Mouse (Mus musculus): ENCODE results near the gene Tie1.

Tie1 gene

DNA sequence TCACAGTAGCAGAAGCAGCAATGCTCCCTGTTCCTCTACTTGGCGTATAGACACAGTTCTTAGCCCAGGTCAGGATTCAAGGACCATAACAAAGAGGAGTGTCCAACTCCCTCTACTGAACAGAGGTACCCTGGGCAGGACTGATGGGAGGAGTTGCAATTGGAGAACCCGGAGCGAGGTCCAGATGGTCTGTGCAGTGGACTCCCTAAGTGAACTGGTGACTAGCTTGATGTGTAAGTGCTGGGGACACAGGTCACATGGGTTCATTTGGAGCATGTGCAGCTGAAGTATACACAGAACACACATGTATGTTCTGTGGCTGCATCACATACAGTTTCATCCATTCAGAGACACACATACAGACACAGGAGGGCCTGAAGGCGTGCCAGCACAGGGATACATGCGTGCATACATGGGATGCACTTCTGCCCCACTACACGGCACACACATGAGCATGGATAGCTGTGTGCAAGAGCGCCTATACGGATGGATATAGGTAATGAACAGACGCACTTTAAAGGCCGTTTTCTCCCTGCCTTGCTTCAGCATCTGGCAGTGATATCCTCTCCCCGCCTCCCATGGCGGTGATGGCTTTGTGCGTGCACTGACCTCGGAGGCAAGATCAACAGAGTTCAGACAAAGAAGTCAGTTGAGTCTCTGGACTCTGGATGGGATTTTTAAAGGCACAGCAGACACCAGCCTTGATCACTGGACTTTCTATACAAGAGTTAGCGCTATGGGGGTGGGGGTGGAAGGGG lies 12.9 kb downstream of the Tie1 start:
- DNase-seq (ENCODE audit: low read depth, low spot score) = no peak

DNA sequence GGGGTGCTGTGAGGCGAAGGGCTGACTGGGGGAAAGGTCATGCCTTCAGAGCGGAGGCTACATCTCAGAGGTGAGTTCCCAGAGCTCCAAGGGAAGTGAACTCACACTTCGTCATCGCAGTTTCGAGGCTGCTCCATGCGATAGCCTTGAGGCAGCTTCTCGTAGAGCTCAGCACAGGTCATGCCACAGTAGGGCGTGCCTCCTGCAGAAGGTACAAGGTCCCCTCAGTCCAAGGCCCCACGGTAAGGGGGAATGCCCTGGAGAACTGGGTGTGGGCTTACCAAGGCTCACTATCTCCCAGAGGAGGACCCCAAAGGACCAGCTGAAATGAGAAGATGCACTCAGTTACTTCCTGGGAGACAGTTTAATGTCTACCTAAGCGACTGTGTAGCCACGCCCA lies 17.2 kb downstream of the Tie1 start:
- no peak for DNase-seq (ENCODE audit: low read depth, low spot score)

GRCm38 (mm10) chr4:118471281-118471680 lies 18.6 kb downstream of the Tie1 start:
- no peak for DNase-seq (ENCODE audit: low read depth, low spot score)

DNA sequence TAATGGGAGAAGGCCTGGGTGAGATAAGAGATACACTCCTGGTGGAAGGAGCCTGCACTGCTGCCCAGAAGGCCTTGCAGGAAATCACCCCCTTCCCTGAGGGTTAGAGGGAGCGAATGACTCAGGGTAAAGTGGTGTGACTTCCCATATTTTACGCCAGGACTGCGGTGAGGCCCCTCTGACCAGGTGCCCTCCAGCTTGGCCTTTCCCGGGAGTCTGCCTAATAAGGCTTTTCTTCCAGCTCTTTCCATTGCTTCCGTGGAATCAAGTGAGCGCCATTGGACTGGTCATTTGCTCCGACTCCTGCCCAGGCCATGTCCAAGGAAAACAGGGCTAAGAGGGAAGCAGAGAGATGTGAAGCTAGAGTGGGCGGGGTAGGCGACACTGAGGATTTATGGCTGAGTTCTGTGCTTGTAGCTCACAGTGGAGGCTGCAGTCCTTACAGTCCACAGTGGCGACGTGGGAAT lies 24.1 kb downstream of the Tie1 start:
- no peak for DNase-seq (ENCODE audit: low read depth, low spot score)

DNA sequence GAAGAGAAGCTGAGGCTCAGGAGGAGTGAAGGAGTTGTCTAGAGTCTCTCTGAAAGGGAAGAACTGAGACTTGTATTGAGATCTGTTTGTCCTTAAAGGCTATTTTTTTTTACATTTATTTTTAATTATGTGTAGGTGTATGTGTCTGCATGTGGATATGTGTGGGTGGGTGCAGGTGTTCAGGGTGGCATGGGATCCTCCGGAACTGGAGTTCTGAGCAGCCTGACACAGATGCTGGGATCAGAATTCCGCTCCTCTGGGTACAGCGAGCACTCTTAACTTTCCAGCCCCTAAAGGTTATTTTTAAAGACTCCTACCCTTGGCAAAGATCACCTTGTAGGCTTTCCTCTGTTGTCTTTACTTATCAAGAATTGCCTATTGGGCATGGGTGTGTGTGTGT lies 24.9 kb downstream of the Tie1 start:
- DNase-seq (ENCODE audit: low read depth, low spot score) = no peak

GRCm38 (mm10) chr4:118457345-118457975 lies 32.4 kb downstream of the Tie1 start, which contains the start of gene Mpl:
Mpl (minus strand) TSS chr4:118457513.
- no peak for DNase-seq (ENCODE audit: low read depth, low spot score)

- DNase-seq (ENCODE audit: low read depth, low spot score) = no peak
Measured at GRCm38 (mm10) chr4:118446415-118447153, 43.3 kb downstream of the Tie1 start.

DNA sequence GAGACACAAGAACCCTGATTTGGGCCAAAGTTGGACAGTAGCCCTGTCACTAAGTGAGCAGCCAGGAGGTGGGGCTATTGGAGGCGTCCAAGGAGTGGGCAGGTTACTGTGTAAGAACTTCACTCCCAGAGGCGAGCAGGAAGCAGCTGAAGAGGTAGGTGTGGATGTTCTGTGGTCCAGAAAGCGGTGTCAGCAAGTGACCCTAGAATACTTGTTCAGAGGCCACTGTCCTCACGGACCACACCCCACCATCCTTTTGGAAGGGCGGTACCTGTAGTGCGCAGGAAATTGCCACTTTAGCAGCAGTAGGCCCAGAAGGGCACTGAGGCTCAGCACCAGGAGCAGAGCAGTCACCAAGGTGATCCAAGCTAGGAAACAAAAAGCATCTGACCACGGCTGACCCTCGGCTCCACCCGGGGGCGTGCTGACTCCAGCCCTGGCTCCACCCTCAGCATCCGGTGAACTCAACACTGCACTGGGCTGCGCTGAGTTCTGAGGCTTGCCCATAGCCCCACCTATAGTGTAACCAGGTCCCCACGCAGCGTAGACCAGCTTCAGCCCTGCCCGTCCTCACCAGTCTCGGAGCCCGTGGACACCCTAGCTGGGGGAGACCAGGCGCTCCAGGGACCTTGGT lies 44.0 kb downstream of the Tie1 start:
- DNase-seq (ENCODE audit: low read depth, low spot score) = peak; percentile 58

GRCm38 (mm10) chr4:118445088-118445487 lies 44.8 kb downstream of the Tie1 start:
- DNase-seq (ENCODE audit: low read depth, low spot score) = no peak

DNA sequence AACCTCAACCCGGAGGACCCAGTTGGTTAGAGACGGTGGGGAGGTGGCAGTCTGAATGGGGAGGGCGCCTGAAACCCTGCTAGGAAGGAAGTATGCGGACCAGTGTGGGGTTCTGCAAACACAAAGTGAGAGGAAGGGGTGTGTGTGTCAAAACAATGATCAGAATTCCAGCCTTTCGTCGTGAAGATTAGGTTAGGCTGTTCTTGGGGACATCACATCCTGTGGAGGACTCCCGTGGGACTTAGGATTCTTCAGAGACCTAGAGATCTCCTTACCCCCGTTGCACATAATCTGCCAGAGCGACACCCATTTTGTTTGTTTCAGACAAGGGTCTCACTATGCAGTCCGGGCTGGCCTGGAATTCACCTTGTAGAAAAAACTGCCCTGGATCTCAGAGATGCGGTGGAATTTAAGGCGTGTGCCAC lies 52.0 kb downstream of the Tie1 start:
- peak; percentile 75 for DNase-seq (ENCODE audit: low read depth, low spot score)

DNA sequence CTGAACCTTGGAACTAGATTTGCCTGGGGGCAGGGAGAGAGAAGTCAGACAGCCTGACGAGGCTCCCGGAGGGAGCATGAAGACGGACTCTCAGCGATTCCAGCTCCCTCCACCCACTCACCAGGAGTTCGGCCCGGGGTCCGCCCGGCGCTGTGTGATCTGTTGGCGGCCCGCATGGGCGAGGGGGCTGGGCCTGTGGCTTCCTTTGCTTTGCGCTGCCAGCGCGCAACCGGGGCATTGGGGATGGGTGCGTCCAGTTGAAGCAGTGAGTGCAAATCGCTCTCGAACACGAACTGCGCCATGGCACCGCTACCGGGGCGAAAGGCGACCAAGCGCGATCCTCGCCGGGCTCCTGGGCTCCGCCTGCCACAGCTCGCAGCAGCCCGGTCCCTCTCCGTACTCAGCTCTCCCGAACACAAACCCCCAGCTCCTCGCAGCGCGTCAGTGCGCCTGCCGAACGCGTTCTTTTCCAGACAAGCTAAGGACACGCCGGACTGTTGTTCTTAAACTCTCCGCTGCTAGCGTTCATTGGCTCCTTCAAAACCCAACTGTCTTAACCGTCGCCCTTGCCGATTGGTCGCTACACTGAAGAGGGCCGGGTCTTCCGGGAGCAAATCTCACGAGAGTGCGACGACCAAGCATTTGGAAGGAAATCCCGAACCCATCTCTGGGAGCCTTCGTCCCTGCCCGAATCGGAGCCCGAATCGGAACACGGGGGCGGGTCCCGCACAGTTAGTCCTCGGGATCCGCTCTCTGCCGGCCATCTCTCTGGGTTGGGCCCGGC lies 52.8 kb downstream of the Tie1 start, which contains the start of gene Cdc20:
Cdc20 (minus strand) TSS at position 533 of the 784 bp plus-strand sequence.
- DNase-seq (ENCODE audit: low read depth, low spot score) = peak; percentile 99

GRCm38 (mm10) chr4:118432332-118432731 lies 57.5 kb downstream of the Tie1 start:
- DNase-seq (ENCODE audit: low read depth, low spot score) = no peak

DNA sequence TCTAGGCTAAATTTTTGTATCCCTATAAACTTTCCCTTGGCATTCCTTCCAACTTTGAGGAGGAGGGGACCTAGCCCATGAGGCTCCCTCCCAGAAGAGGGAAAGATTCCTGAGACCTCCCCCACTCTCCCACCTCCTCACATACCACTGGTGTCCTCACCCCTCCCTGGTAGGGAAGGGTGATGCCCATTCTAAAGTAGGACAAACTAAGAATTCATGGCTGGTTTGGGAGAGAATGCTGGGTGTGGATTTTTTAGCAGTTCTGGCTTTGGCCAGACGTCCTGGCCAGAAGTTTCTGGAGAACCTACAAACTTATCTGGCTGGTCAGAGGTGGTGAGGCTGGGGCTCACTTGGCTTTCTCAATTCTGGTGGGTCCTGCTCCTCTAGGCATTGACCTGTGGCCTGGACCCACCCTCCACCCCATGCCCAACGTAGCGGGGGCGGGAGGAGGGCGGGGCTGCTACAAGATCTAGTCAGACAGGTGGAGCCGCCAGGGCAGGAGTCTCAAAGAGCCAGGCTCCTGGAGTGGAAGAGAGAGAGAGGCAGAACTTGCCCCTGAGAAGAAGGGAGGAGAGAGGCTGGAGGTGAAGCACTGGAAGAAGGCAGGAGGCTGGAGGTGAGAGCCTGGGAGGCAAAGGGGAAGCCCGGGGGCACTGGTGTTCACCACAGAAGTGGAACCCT lies 60.5 kb downstream of the Tie1 start:
- DNase-seq (ENCODE audit: low read depth, low spot score) = no peak

DNA sequence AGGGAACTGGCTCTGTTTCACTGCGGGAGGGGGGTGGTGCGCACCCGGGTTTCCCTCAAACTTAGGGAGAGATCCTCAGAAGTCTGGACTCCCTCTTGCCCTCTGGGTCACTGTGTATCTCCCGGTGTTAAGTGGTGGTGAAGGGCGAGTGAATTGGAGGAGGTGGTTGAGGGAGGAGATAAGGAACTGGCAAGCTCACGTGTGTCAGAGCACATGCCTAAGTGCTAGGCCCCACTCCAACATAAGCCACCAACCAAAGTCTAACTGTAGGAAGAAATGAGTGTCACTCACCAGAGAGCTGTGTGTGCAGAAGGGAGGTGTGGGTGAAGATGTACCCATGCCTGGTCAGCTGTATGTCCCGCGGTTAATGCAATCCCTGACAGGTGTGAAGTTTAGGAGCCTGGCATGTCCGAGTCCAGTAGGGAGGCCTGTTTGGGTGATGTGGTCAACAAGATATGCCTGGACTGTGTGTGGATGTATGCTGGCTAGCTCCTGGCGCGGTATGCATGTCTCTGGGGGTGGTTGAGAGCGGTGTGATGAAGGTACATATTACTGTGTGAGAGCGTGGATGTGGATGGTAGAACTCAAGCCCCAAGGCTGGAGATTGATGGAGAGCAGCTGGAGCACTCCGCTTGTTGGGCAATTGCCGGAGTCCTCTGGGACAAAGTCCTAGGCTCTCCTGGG lies 61.2 kb downstream of the Tie1 start:
- no peak for DNase-seq (ENCODE audit: low read depth, low spot score)

DNA sequence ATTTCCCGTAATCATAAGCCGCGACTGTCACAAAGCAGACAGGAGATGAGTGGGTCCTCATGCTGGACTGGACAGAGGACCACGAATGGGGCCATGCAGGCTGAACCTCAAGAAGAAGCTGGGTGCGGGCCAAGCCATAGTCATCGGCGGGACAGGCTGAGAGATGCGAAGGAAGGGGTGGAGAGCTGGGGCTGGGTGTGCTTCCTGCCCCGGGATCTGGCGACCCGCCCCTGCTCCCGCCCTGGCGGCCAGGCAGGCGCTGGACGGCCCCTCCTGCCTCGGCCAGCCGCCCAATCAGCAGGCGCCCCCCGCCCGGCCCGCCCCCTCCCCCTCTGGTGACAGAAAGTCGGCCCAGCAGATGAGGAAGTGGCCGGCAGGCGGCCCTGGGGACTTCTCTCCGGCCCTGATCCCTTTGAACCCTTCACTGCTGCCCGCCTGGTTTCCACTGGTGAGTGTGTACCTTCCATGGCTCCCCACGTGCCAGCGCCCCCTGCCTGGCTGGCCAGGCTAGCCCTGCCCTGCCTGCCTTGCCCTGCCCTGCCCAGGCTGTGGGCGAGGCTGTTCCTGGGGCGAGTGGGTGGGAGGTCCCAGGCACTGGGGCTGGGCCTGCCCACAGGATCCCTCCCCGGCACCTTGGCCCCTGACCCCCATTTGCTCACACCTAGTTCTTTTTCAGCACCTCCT lies 62.0 kb downstream of the Tie1 start, which contains the start of gene Elovl1:
Elovl1 (plus strand) TSS at position 326 of the 684 bp plus-strand sequence.
- DNase-seq (ENCODE audit: low read depth, low spot score) = peak; percentile 69

- DNase-seq (ENCODE audit: low read depth, low spot score) = no peak
Measured at GRCm38 (mm10) chr4:118427415-118427767, 62.5 kb downstream of the Tie1 start.

- no peak for DNase-seq (ENCODE audit: low read depth, low spot score)
Measured at GRCm38 (mm10) chr4:118425374-118425773, 64.5 kb downstream of the Tie1 start.

DNA sequence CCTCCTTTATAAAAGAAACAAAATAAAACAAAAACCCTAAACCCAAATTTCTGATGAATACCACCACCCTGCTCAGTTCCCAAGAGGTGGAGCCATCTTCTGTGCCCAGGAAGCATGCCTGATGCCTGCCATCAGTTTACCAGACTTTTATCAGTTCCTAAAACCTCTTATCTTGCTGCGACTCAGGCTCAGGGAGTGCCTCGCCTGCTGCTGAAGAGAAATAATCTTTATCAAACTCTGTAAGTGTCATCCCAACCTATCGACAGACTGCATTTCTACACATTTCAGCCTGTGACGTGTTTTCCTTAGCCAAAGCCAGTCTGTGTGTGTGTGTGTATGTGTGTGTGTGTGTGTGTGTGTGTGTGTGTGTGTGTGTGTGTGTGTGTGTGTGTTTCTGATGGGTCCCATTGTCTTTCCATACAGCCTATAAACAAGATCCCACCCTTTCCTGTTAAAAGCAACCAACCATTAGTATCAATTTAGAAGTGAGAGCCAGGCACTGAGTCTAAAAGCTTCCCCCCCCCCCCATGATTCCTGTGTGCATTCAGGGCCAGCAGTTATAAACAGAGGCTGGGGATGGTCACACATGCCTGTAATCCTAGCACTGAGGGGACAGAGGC lies 65.2 kb downstream of the Tie1 start:
- DNase-seq (ENCODE audit: low read depth, low spot score) = no peak

- DNase-seq (ENCODE audit: low read depth, low spot score) = no peak
Measured at GRCm38 (mm10) chr4:118421384-118421783, 68.5 kb downstream of the Tie1 start.

All from ES-CJ7 (cell line).